Mouse (Mus musculus) MEL (cell line): ENCODE measurements around the gene Smc4.

Experiments
- CTCF ChIP-seq, 3 experiments: IDR thresholded peaks in 2 of 3; conservative IDR thresholded peaks in 1 of 3; 2 replicates each; pipeline ENCODE4 v1.5.1; 2011 to 2012; ENCODE audit warnings: low read length in 3 of 3, low read depth in 2 of 3, mild to moderate bottlenecking in 2 of 3, improper control_type of control experiment in 1 of 3, inconsistent platforms in 1 of 3, mixed read lengths in 1 of 3, moderate library complexity in 1 of 3; ENCODE audit not compliant: control insufficient read depth in 1 of 3, insufficient read depth in 1 of 3, poor library complexity in 1 of 3, severe bottlenecking in 1 of 3
- E2F4 ChIP-seq: IDR thresholded peaks from 2 replicates; pipeline ENCODE4 v1.6.1; 2011; ENCODE audit warnings: low read depth, low read length, improper control_type of control experiment, borderline replicate concordance
- ELF1 ChIP-seq: IDR thresholded peaks from 2 replicates; pipeline ENCODE4 v1.6.1; 2014; ENCODE audit warnings: low read depth, mild to moderate bottlenecking, inconsistent platforms, low read length, improper control_type of control experiment, moderate library complexity
- EP300 ChIP-seq, 2 experiments: IDR thresholded peaks; 2 replicates each; pipeline ENCODE4 v1.6.1; 2011; ENCODE audit warnings: improper control_type of control experiment in 2 of 2, low read length in 2 of 2, low read depth in 1 of 2, mild to moderate bottlenecking in 1 of 2
- HCFC1 ChIP-seq: IDR thresholded peaks from 2 replicates; pipeline ENCODE4 v1.6.1; 2012; ENCODE audit warnings: low read depth, mild to moderate bottlenecking, inconsistent platforms, low read length, improper control_type of control experiment, moderate library complexity
- MAX ChIP-seq: IDR thresholded peaks from 2 replicates; pipeline ENCODE4 v1.6.1; 2011; ENCODE audit warnings: low read length, improper control_type of control experiment
- MAZ ChIP-seq: IDR thresholded peaks from 2 replicates; pipeline ENCODE4 v1.6.1; 2012; ENCODE audit warnings: low read depth, mild to moderate bottlenecking, inconsistent platforms, low read length, improper control_type of control experiment

DNA sequence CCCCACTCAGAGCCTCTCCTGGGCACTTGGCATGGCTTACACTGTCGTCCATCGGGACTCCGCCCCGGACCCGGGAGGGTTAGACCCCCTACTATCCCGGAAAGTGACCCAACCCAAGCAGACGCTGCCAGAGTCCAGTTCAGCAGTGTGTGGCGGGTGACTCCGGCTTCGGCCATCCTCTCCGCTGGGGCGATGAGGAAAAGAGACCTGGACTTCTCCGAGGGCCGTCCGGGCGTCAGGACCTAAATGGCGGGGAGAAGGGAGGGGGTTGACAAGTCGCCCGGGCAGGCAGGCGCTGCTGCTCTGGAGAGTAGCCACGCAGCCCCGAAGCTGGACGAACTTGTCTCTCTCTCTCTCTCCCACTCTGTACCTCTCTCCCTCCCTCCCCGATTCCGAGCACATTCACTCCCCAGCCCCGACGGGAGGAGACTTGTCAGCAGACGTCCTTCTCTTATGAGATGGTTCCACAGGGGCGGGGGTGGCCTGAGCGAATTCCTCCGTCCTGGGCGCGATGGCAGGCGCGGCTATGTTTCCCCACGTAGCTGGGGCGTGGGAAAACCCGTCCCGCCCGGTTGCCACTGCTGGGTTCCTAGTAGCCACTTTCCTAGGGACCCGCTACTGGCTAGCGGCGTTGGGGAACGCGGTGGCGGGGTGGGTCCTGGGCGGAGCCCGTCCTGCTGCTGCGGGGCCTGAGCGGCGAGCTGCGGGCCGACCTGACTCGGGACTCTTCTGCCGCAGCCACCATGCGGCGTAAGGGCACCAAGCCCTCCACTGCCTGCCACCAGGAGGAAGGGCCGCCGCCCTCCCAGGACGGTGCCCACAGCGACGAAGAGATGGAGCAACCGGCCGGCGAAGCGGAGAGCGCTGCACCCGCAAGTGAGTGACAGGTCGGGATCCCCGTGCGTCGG is 1.1 kb downstream of the Smc4 start:
- no peak for TF ChIP-seq MAZ
- no peak for TF ChIP-seq E2F4
- TF ChIP-seq CTCF (IDR thresholded peaks at IDR 0.05 in 2 of 3, conservative IDR thresholded peaks at IDR 0.05 in 1 of 3; ENCODE audit: control insufficient read depth in 1 of 3, insufficient read depth in 1 of 3, low read depth in 2 of 3, low read length in 3 of 3, poor library complexity in 1 of 3, severe bottlenecking in 1 of 3): no peak
- TF ChIP-seq EP300 (IDR thresholded peaks at IDR 0.05; ENCODE audit: low read depth in 1 of 2, low read length in 2 of 2): no peak
- no peak for TF ChIP-seq HCFC1
- TF ChIP-seq ELF1: no peak
- no peak for TF ChIP-seq MAX
